Mouse (Mus musculus) cortical plate, adult 2 months (tissue): Measurements from ENCODE around the gene Anapc7.
A peak's percentile ranks its signal among the peaks of the same experiment; 100 is the strongest.

Experiments
- CTCF ChIP-seq: fragments of 200-500 bp; IDR thresholded peaks from 2 replicates; pipeline ENCODE4 v1.5.1; 2011; ENCODE audit warnings: mild to moderate bottlenecking, control low read depth, low read length; ENCODE audit not compliant: insufficient read depth; ENCODE audit errors: extremely low read depth
- POLR2A ChIP-seq: fragments of 200-500 bp; IDR thresholded peaks from 2 replicates; pipeline ENCODE4 v1.6.1; 2011; ENCODE audit warnings: mild to moderate bottlenecking, low read length, control low read depth; ENCODE audit not compliant: insufficient read depth; ENCODE audit errors: extremely low read depth

DNA sequence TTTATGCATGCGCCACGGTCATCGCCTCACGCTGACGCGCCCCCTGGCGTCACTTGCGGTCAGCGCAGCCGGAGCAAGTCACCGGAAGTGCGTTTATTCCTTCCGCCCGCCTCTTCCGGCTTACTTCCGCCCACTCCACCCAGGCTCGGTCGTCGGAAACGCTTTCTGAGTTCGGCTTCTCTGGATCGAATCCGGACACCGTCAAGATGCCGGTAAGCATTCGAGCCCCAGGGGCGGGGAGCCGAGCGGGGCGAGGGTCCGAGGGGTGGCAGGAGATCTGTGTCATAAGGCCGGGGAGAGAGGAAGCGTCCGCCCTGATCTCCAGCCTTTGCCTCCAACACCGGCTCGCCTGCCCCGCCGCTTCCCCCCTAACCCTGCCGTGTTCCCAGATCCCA is 29.7 kb upstream of the Anapc7 start, which contains the start of gene Arpc3:
- TF ChIP-seq CTCF = peak; percentile 84
- TF ChIP-seq POLR2A = peak; percentile 92
